Comparison of ENCODE assay signal across 8 mouse cellular contexts in genomic region chr8:79397705-79398250, GRCm38 (mm10). TPM values are rescaled to one million over a fixed set of nuclear protein-coding genes. Genes with fewer than 3 reads are reported as not detected.
A peak's percentile ranks its signal among the peaks of the same experiment; 100 is the strongest.
DNase-seq lines count a peak whose midpoint lies in the region; ATAC-seq and TF ChIP-seq lines count a peak whose summit lies in the region.

No protein-coding gene starts in this region.

- H3K9ac ChIP-seq in heart, postnatal 0 days (replicated peaks; ENCODE audit: low read depth, low read length): peak overlapping the region; percentile 99
- peak overlapping the region; percentile 86 for H3K9ac ChIP-seq in liver, postnatal 0 days (replicated peaks)

- peak; percentile 39 to 48 for DNase-seq in left cerebral cortex, postnatal 25 days (ENCODE audit: low spot score in 2 of 2)
- no peak for DNase-seq in left cerebral cortex, postnatal 10 days (ENCODE audit: extremely low spot score in 1 of 2, low spot score in 2 of 2)
- DNase-seq in heart, postnatal 0 days (ENCODE audit: low spot score): peak; percentile 20
- no peak for DNase-seq in liver, postnatal 0 days
- peak; percentile 18 for DNase-seq in splenic B cell, adult 2 months (ENCODE audit: low read depth, low spot score)
- no peak for DNase-seq in adrenal gland, postnatal 25 days
- DNase-seq in gastrocnemius, postnatal 14 days: no peak

- no peaks in the 10 kb centered on the region for H3K9me3 ChIP-seq in heart, postnatal 0 days (replicated peaks; ENCODE audit: control insufficient read depth, low read length)
- no peaks in the 10 kb centered on the region for H3K9me3 ChIP-seq in liver, postnatal 0 days (ENCODE audit: low read length)

- peaks cover 13% of the 10 kb centered on the region for H3K4me1 ChIP-seq in cortical plate, adult 2 months (ENCODE audit: control insufficient read depth, insufficient read depth, low read length)
- peaks cover 21% of the 10 kb centered on the region; the same call in 1 of the 2 replicates for H3K4me1 ChIP-seq in heart, postnatal 0 days (ENCODE audit: control insufficient read depth, insufficient read depth)
- peaks cover 7% of the 10 kb centered on the region; the same call in 1 of the 2 replicates for H3K4me1 ChIP-seq in liver, postnatal 0 days (ENCODE audit: insufficient read depth)

- H3K4me3 ChIP-seq in cortical plate, adult 2 months (ENCODE audit: insufficient read depth, low read length): peak overlapping the region; percentile 95
- H3K4me3 ChIP-seq in heart, postnatal 0 days (ENCODE audit: low read depth, low read length): peak overlapping the region; percentile 99
- peak overlapping the region; percentile 84 for H3K4me3 ChIP-seq in liver, postnatal 0 days (ENCODE audit: low read depth, low read length)

- no peaks in the 10 kb centered on the region for H3K36me3 ChIP-seq in heart, postnatal 0 days (replicated peaks; ENCODE audit: control insufficient read depth, insufficient read depth, low read length)
- H3K36me3 ChIP-seq in liver, postnatal 0 days (replicated peaks; ENCODE audit: insufficient read depth, low read length): no peaks in the 10 kb centered on the region
- H3K36me3 ChIP-seq in splenic B cell, adult 2 months (ENCODE audit: control insufficient read depth, insufficient read depth, low read length, poor library complexity, severe bottlenecking): no peaks in the 10 kb centered on the region

- 27% methylated on average over 7 of the region's 7 CpGs for WGBS in heart, postnatal 0 days
- WGBS in liver, postnatal 0 days (ENCODE audit: insufficient replicate concordance): 34% methylated on average over 7 of the region's 7 CpGs

- TF ChIP-seq EP300 in heart, postnatal 0 days (IDR thresholded peaks at IDR 0.05; ENCODE audit: low read depth): no peak
- TF ChIP-seq EP300 in liver, postnatal 0 days (IDR thresholded peaks at IDR 0.05; ENCODE audit: low read depth): no peak

- H3K27ac ChIP-seq in cortical plate, adult 2 months (ENCODE audit: insufficient read depth, low read length): peak overlapping the region; percentile 89
- H3K27ac ChIP-seq in heart, postnatal 0 days (ENCODE audit: low read depth): peak overlapping the region; percentile 96
- H3K27ac ChIP-seq in liver, postnatal 0 days (ENCODE audit: low read depth): peak overlapping the region; percentile 96

- no peak for TF ChIP-seq POLR2A in cortical plate, adult 2 months (IDR thresholded peaks at IDR 0.05; ENCODE audit: extremely low read depth, insufficient read depth, low read length)

- no peaks in the 10 kb centered on the region for H3K27me3 ChIP-seq in heart, postnatal 0 days (ENCODE audit: control insufficient read depth, insufficient read depth, low read length)
- 0 out of 2 replicates have a peak, but pooled peaks cover 8% of the 10 kb centered on the region for H3K27me3 ChIP-seq in liver, postnatal 0 days (ENCODE audit: insufficient read depth, low read length)
- no peaks in the 10 kb centered on the region for H3K27me3 ChIP-seq in splenic B cell, adult 2 months (ENCODE audit: control insufficient read depth, insufficient read depth, low read length, poor library complexity, severe bottlenecking)

- intact Hi-C loops in left cerebral cortex, postnatal 25 days (cut with DNase I): loop anchor here (2.0 kb wide), 3 partner anchors 23 to 241 kb away; partner anchors contain the start of gene Otud4
- intact Hi-C loops in left cerebral cortex, postnatal 10 days (cut with DNase I): loop anchor here (5.0 kb wide), 1 partner anchor 100 kb away; no protein-coding TSS in a partner anchor
- intact Hi-C loops in gastrocnemius, postnatal 14 days (cut with DNase I; ENCODE audit: low total_unique reads): no loop called here

- no peak for ATAC-seq in heart, postnatal 0 days (ENCODE audit: insufficient read depth, low read depth)
- no peak for ATAC-seq in liver, postnatal 0 days

- peak overlapping the region; percentile 92 for H3K4me2 ChIP-seq in heart, postnatal 0 days (ENCODE audit: low read depth, low read length)
- H3K4me2 ChIP-seq in liver, postnatal 0 days (ENCODE audit: low read depth, low read length): peak overlapping the region; percentile 75

- no peak for TF ChIP-seq CTCF in cortical plate, adult 2 months (IDR thresholded peaks at IDR 0.05; ENCODE audit: extremely low read depth, insufficient read depth, low read length)
- TF ChIP-seq CTCF in heart, postnatal 0 days (IDR thresholded peaks at IDR 0.05; ENCODE audit: low read depth): no peak
- no peak for TF ChIP-seq CTCF in liver, postnatal 0 days (IDR thresholded peaks at IDR 0.05; ENCODE audit: low read depth)

RNA-seq across cellular contexts. Expression of gene Smad1, which starts 1.5 kb away (rescaled TPM):
- 10 to 100 TPM; 29.6 to 33.8 TPM for total RNA-seq in left cerebral cortex, postnatal 25 days (2021)
- 10 to 100 TPM; 37.5 TPM for total RNA-seq in left cerebral cortex, postnatal 10 days (2021)
- polyA plus RNA-seq in cortical plate, adult 2 months (2012; rRNA removed): 18.9 and 19.4 TPM in 2 replicates
- 22.8 and 31.5 TPM in 2 replicates for total RNA-seq in heart, postnatal 0 days (2014; rRNA removed; ENCODE audit: low replicate concordance)
- 13.4 and 14.0 TPM in 2 replicates for polyA plus RNA-seq in heart, postnatal 0 days (2015; fragmentation: Nextera tagmentation; extraction: Ambion mirVana)
- polyA plus RNA-seq in liver, postnatal 0 days (2015; fragmentation: Nextera tagmentation; extraction: Ambion mirVana): 8.0 and 9.6 TPM in 2 replicates
- total RNA-seq in adrenal gland, postnatal 25 days (2021): 29.8 and 30.5 TPM in 2 replicates
- total RNA-seq in gastrocnemius, postnatal 14 days (2021): 10 to 100 TPM; 21.2 to 22.5 TPM

Comparison
In these comparisons a context has a peak if more than half of its experiments do, and no peak if none do; other contexts are left out.
1. DNase-seq: peak in left cerebral cortex, postnatal 25 days (2 of 2), heart, postnatal 0 days (single experiment) and splenic B cell, adult 2 months (single experiment); none in left cerebral cortex, postnatal 10 days (0 of 2), liver, postnatal 0 days (single experiment), adrenal gland, postnatal 25 days (single experiment) and gastrocnemius, postnatal 14 days (single experiment).
2. Peak in every context shown above with its lines, with median percentiles within 50 percentile points of each other: H3K27ac ChIP-seq and H3K4me3 ChIP-seq.